In the genomic region with DNA sequence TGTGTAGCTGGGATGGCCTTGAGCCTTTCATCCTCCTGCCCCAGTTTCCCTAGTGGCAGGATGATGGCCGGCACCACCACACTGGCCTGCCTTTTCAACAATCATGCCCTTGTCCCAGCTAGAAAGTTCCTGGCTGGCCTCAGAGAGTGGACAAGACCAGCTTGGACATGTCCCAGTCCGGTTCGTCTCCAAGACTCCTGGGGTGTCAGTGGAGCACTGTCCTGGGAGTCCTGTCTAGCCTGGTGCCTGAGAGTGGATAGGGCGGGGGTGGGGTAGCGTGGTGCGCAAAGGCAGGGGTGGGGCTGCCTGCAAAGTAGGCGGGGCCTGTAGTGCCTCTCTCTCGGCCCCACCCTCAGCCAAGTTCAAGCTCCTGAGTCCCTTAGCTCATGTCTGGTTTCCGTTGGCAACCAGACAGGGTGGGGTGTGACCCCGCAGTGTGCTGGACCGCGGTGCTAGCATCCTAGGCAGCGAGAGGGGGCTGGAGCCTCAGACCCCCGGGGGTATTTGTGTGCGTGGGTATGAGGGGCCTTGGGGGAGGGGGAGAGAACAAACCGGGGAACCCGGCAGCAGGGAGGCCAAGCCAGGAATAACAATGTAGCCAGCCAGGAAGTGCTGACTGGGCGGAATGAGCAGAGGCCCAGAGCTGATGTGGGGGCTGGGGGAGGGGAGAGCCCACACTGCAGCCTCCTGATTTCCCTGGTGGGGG, we compare ENCODE assay signal across 8 mouse cellular contexts. TPM values are rescaled to one million over a fixed set of nuclear protein-coding genes. Genes with fewer than 3 reads are reported as not detected.
A peak's percentile ranks its signal among the peaks of the same experiment; 100 is the strongest.
DNase-seq lines count a peak whose midpoint lies in the region; ATAC-seq lines count a peak whose summit lies in the region.

No protein-coding gene starts in this region.

- peak overlapping the region; percentile 33 for H3K9ac ChIP-seq in forebrain, embryonic 16.5 days (replicated peaks; ENCODE audit: low read depth, low read length)
- H3K9ac ChIP-seq in hindbrain, embryonic 14.5 days, result peak overlapping the region; percentile 16; the same call in 1 of the 2 replicates
- peak overlapping the region; percentile 47 for H3K9ac ChIP-seq in limb, embryonic 11.5 days (ENCODE audit: low read length)

- no peaks in the 10 kb centered on the region for H3K9me3 ChIP-seq in forebrain, embryonic 16.5 days (ENCODE audit: control insufficient read depth, low read length)
- H3K9me3 ChIP-seq in hindbrain, embryonic 14.5 days (ENCODE audit: control insufficient read depth, low read length), result no peaks in the 10 kb centered on the region
- H3K9me3 ChIP-seq in limb, embryonic 11.5 days (ENCODE audit: control insufficient read depth, low read length), result no peaks in the 10 kb centered on the region

- H3K4me1 ChIP-seq in forebrain, embryonic 16.5 days (replicated peaks; ENCODE audit: control insufficient read depth, insufficient read depth, low read length), result peaks cover 42% of the 10 kb centered on the region
- H3K4me1 ChIP-seq in hindbrain, embryonic 14.5 days (replicated peaks; ENCODE audit: control insufficient read depth, insufficient read depth, low read length), result peaks cover 32% of the 10 kb centered on the region
- peaks cover 39% of the 10 kb centered on the region for H3K4me1 ChIP-seq in limb, embryonic 11.5 days (ENCODE audit: control insufficient read depth, insufficient read depth, low read length)

- H3K27ac ChIP-seq in forebrain, embryonic 16.5 days (ENCODE audit: low read length), result peak overlapping the region; percentile 82
- peak overlapping the region; percentile 74 for H3K27ac ChIP-seq in hindbrain, embryonic 14.5 days
- H3K27ac ChIP-seq in limb, embryonic 11.5 days (replicated peaks; ENCODE audit: low read depth, low read length), result peak overlapping the region; percentile 90

- no peak overlapping the region for H3K4me3 ChIP-seq in forebrain, embryonic 16.5 days (replicated peaks; ENCODE audit: low read length)
- H3K4me3 ChIP-seq in hindbrain, embryonic 14.5 days (replicated peaks; ENCODE audit: low read length), result no peak overlapping the region
- 0 out of 2 replicates have a peak overlapping the region, but pooled peaks have one; percentile 5 for H3K4me3 ChIP-seq in limb, embryonic 11.5 days (ENCODE audit: low read depth, low read length)

- H3K27me3 ChIP-seq in forebrain, embryonic 16.5 days (replicated peaks; ENCODE audit: control insufficient read depth, insufficient read depth, low read length), result no peaks in the 10 kb centered on the region
- no peaks in the 10 kb centered on the region for H3K27me3 ChIP-seq in hindbrain, embryonic 14.5 days (ENCODE audit: control insufficient read depth, insufficient read depth, low read length)
- H3K27me3 ChIP-seq in limb, embryonic 11.5 days (ENCODE audit: control insufficient read depth, insufficient read depth, low read length), result peaks cover 9% of the 10 kb centered on the region; the same call in 1 of the 2 replicates

- 8% methylated on average over 18 of the region's 18 CpGs for WGBS in forebrain, embryonic 16.5 days
- 6% methylated on average over 18 of the region's 18 CpGs for WGBS in hindbrain, embryonic 14.5 days
- WGBS in limb, embryonic 11.5 days, result 7% methylated on average over 17 of the region's 18 CpGs

- ATAC-seq in forebrain, embryonic 16.5 days, result peak; percentile 68
- ATAC-seq in hindbrain, embryonic 14.5 days (ENCODE audit: low FRiP score), result peak; percentile 67
- peak; percentile 82 for ATAC-seq in limb, embryonic 11.5 days (ENCODE audit: insufficient number of reproducible peaks, low FRiP score, low TSS enrichment, low read depth)

- peaks cover 3% of the 10 kb centered on the region; the same call in 1 of the 2 replicates for H3K36me3 ChIP-seq in forebrain, embryonic 16.5 days (ENCODE audit: control insufficient read depth, insufficient read depth)
- peaks cover 75% of the 10 kb centered on the region for H3K36me3 ChIP-seq in hindbrain, embryonic 14.5 days (replicated peaks; ENCODE audit: control insufficient read depth, insufficient read depth)
- peaks cover 13% of the 10 kb centered on the region; the same call in 1 of the 2 replicates for H3K36me3 ChIP-seq in limb, embryonic 11.5 days (ENCODE audit: control insufficient read depth, insufficient read depth, low read length)

- H3K4me2 ChIP-seq in forebrain, embryonic 16.5 days (ENCODE audit: low read length), result no peak overlapping the region
- H3K4me2 ChIP-seq in hindbrain, embryonic 14.5 days (replicated peaks), result peak overlapping the region; percentile 27; the same call in 1 of the 2 replicates
- H3K4me2 ChIP-seq in limb, embryonic 11.5 days (ENCODE audit: low read depth, severe bottlenecking), result peak overlapping the region; percentile 32; the same call in 1 of the 2 replicates

- DNase-seq in right cerebral cortex, adult 18-20 months, result peak; percentile 67
- no peak for DNase-seq in right cerebral cortex, adult 2 months (ENCODE audit: low spot score in 2 of 2)
- peak; percentile 64 for DNase-seq in cerebellum, adult 8-10 months
- DNase-seq in hindbrain, embryonic 14.5 days (ENCODE audit: low spot score), result peak; percentile 68
- peak; percentile 84 for DNase-seq in limb, embryonic 11.5 days (ENCODE audit: low spot score)
- peak; percentile 89 for DNase-seq in mesoderm, embryonic 11.5 days (ENCODE audit: low read depth, low spot score)
- DNase-seq in urinary bladder, postnatal 4 days (ENCODE audit: low spot score in 2 of 2), result peak; percentile 79 to 81

RNA-seq across cellular contexts. Expression of a gene that starts 8.8 kb away (rescaled TPM):
- 1.2 and 1.8 TPM in 2 replicates for polyA plus RNA-seq in forebrain, embryonic 16.5 days (2015; fragmentation: Nextera tagmentation; extraction: Ambion mirVana)
- polyA plus RNA-seq in hindbrain, embryonic 14.5 days (2014; fragmentation: Nextera tagmentation; extraction: Ambion mirVana), result 0.84 and 1.3 TPM in 2 replicates
- polyA plus RNA-seq in limb, embryonic 11.5 days (2014; fragmentation: Nextera tagmentation; extraction: Ambion mirVana), result 3.4 and 3.5 TPM in 2 replicates

RNA-seq across cellular contexts. Expression of a gene that starts 12.9 kb away (rescaled TPM):
- 1.0 and 2.2 TPM in 2 replicates for polyA plus RNA-seq in forebrain, embryonic 16.5 days (2015; fragmentation: Nextera tagmentation; extraction: Ambion mirVana)
- 1.9 and 2.2 TPM in 2 replicates for polyA plus RNA-seq in hindbrain, embryonic 14.5 days (2014; fragmentation: Nextera tagmentation; extraction: Ambion mirVana)
- 0.40 and 1.0 TPM in 2 replicates for polyA plus RNA-seq in limb, embryonic 11.5 days (2014; fragmentation: Nextera tagmentation; extraction: Ambion mirVana)

RNA-seq across cellular contexts. Expression of a gene that starts 17.4 kb away (rescaled TPM):
- 6.2 and 8.8 TPM in 2 replicates for polyA plus RNA-seq in forebrain, embryonic 16.5 days (2015; fragmentation: Nextera tagmentation; extraction: Ambion mirVana)
- polyA plus RNA-seq in hindbrain, embryonic 14.5 days (2014; fragmentation: Nextera tagmentation; extraction: Ambion mirVana), result 5.5 and 5.7 TPM in 2 replicates
- 2.1 and 2.8 TPM in 2 replicates for polyA plus RNA-seq in limb, embryonic 11.5 days (2014; fragmentation: Nextera tagmentation; extraction: Ambion mirVana)

RNA-seq across cellular contexts. Expression of a gene that starts 17.4 kb away (rescaled TPM):
- 86.0 and 91.0 TPM in 2 replicates for polyA plus RNA-seq in forebrain, embryonic 16.5 days (2015; fragmentation: Nextera tagmentation; extraction: Ambion mirVana)
- polyA plus RNA-seq in hindbrain, embryonic 14.5 days (2014; fragmentation: Nextera tagmentation; extraction: Ambion mirVana), result 68.9 TPM in 2 replicates
- polyA plus RNA-seq in limb, embryonic 11.5 days (2014; fragmentation: Nextera tagmentation; extraction: Ambion mirVana), result 53.7 and 55.7 TPM in 2 replicates

RNA-seq across cellular contexts. Expression of a gene that starts 23.4 kb away (rescaled TPM):
- polyA plus RNA-seq in forebrain, embryonic 16.5 days (2015; fragmentation: Nextera tagmentation; extraction: Ambion mirVana), result 121 and 133 TPM in 2 replicates
- polyA plus RNA-seq in hindbrain, embryonic 14.5 days (2014; fragmentation: Nextera tagmentation; extraction: Ambion mirVana), result 119 and 125 TPM in 2 replicates
- 107 and 119 TPM in 2 replicates for polyA plus RNA-seq in limb, embryonic 11.5 days (2014; fragmentation: Nextera tagmentation; extraction: Ambion mirVana)

Comparison
In these comparisons a context has a peak if more than half of its experiments do, and no peak if none do; other contexts are left out.
1. DNase-seq: peak in right cerebral cortex, adult 18-20 months (single experiment), cerebellum, adult 8-10 months (single experiment), hindbrain, embryonic 14.5 days (single experiment), limb, embryonic 11.5 days (single experiment), mesoderm, embryonic 11.5 days (single experiment) and urinary bladder, postnatal 4 days (2 of 2); none in right cerebral cortex, adult 2 months (0 of 2).
2. Peak in every context shown above with its lines, with median percentiles within 50 percentile points of each other: ATAC-seq, H3K27ac ChIP-seq and H3K9ac ChIP-seq.